Mouse (Mus musculus) heart, postnatal 0 days (tissue): Measurements from ENCODE around the gene Znhit3.

Source experiments
- CTCF ChIP-seq: IDR thresholded peaks from 2 replicates; pipeline ENCODE4 v1.5.1; 2016; ENCODE audit warnings: antibody characterized with exemption, control low read depth, low read depth
- EP300 ChIP-seq: IDR thresholded peaks from 2 replicates; pipeline ENCODE4 v1.6.1; 2016; ENCODE audit warnings: antibody characterized with exemption, low read depth

DNA sequence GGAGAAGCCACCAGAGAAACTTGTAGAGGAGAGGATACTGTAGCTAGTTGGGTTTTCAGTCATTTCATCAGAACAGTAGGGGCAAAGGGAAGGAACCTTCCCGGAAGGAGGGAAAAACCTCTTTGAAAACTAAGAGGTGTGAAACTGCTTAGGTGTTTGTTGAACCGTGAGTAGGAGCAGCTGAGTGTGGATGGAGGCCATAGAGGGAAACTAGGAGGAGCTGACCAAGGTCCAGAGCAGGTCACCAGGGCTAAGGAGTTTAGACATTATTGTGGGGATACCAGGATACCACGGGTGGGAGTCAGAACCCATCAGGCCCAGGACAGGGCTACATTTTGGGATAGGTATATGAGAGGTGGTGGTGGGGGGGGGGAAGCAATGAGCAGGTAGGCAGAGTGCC is 47.4 kb upstream of the Znhit3 start:
- TF ChIP-seq CTCF = no peak
- no peak for TF ChIP-seq EP300
